Mouse (Mus musculus) kidney, postnatal 4 days (tissue): ENCODE results near the gene Gabrg3.
A peak's percentile ranks its signal among the peaks of the same experiment; 100 is the strongest.

Experiments
- DNase-seq, 2 experiments: peaks; one replicate each; pipeline ENCODE4 v3.0.0; 2021; ENCODE audit warnings: mixed read lengths in 2 of 2

The Gabrg3 gene

DNA sequence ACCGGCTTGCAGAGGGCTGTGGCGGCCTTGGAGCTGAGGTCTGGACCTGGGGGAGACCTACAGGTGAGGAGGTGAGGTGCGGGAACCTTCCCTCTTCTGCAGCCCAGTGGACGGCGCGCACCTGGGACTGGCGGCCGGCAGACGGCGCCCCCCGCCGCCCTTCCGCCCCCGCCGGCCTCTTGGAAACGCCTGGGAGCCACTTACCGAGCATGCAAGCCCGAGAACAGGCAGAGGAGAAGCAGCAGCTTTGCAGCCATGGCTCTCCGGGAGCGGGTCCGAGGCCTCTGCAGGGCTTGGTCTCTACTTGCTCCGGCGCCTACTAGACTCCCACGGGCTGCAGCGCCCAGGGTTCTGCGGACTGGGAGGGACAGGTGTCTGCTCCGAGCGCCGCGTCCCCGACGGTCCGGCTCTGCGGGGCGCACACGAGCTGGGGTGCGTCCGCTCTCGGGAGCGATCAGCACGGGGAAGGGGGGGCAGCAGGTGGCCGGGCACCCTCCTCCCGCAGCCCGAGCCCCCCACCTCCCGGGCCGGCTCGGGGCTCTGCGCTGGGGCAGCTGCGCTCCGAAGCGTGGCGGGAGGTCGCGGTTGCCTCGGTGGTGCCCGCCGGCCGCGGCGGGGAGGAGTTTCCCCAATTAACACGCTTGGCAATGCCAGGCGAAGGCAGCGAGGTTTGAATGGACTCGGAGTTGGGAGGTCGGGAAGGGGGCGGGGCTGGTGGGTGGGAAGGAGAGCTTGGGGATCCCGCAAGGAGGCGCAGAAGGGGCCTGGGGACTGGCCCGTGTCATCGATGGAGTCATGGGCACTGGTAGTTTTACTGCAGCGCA lies at the start of gene Gabrg3:
Gene Gabrg3 (minus strand): TSS at position 672 of the 824 bp plus-strand sequence.
- peak; percentile 45 to 60 for DNase-seq

DNA sequence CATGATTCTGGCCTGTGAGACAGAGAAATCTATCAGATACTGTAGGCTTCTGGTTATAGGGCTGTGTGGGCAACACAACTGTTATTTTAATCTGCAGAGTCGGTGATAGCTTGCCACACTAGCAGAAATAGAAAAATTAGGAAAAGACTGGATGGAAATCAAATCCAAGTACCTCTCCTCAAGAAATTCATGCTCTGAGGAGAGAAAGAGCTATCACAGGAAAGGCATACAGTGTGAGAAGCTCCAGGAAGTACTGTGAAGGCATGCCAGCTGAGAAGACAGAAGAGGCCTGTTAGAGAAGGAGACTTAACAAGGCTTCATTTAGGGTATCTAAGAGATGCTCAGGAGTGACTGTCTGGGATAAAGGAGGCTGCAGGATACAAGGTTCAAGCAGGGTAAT lies 35.7 kb upstream of the Gabrg3 start:
- DNase-seq = no peak

DNA sequence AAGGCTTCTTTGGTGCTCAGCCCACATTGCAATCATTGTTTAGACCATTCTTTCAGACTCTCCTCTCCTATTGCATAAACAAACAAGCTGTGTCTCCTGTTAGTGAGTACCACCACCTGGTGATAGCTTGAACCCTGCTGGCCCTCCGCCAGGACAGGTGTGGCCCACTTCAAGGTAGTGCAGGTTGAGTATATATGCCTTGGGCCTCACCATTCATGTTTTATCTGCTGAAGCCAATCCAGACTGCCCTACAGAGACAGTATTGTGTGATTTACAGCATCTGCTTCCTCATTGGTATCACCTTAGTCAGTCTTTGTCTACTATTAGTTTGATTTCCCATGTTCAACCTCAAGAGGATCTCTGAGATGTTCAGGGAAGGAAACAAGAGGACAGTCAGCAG lies 34.1 kb upstream of the Gabrg3 start:
- DNase-seq = no peak

DNA sequence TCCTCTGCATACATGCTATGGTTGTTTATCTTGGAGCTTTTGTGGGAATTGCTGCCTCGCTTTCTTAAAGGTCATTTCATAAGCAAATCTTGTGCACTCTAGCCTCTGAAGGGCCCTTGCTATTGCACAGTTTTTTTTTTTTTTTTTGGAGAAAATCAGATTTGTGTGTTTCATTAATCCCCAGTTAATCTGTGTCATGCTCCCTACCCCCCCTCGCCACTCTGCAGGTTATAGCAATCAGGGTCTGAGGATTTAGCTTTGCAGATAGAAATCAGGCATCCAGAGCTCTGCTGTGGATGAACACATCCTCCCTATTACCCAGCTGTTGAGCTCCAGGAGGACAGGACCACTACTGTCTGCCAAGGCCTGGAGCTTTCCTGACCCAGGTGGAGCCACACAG lies 32.4 kb upstream of the Gabrg3 start, which contains the start of gene Gabrb3:
Gene Gabrb3 (plus strand): TSS at position 301 of the 400 bp plus-strand sequence.
- DNase-seq = no peak

DNA sequence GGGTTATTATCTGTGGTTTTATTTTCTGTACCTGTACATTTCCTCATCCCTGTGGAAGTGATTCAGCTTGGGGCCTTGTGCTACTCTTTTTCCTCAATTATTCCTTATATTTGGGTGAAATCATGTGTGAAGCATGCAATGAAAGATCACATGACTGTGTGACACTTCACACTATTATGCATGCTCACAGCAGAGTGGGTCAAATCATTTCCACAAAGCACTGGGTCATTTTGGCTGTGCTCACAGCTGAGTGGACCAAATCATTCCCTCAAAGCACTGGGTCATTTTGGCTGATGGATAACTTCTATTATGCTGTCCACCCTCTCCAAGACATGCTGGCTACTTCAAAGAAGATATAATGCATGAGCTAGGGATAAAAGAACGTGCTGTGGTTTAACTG lies 25.9 kb upstream of the Gabrg3 start:
- DNase-seq = no peak

DNA sequence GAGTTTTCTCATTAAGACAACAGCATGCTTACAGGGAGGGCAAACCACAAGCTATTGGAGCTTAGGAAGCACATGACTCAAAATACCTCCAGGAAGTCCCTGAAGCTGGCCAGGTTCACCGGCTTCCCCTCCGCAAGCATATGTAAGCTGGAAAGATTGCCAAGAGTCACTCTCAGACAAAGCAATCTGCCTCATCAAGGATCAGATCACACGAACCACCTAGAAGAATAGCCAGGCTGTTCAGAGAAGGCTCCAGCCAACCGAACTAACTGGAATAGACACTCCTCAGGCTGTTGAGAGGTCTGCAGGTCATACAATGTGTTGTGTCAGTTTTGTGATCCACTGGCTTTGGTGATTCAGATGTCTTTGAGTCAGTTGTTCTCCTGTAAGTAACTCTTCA lies 24.2 kb upstream of the Gabrg3 start:
- no peak for DNase-seq

DNA sequence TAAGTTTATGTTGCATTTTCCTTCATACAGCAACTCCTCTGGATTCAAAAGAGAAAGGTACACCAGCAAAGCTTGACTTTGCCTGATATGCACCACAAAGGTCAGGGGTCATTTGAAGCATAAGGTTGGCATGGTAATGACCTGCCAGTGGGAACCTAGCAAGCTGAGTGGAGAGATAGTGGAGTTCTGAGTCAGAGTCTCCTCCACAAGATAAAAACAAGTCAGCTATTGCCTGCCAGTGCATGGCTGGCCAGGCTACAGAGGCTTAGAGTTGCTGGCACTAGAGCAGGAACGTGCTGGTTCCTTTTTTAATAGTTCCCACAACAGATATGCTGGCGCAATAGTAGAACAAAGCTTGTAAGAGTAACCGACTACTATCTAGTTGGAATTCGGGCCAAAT lies 6.6 kb upstream of the Gabrg3 start:
- DNase-seq = no peak

DNA sequence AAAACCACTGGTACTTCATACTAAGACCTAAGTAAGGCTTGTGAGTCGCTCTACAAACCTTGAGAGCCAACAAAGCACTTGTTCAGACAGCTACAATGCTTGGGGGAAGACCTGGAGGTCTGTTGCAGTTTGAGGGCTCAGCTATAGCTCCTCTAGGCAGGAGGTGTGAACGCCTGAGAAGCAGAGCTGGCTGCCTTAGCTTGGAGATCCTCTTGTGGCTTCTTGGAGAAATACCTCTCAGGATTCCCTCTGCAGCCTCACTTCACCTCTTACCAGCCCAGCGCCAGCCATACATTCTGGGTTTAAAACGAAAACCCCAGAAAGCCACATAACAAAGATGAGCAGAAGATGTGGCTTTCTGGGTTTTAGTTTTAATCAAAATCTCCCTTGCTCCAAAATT lies 3.1 kb upstream of the Gabrg3 start:
- no peak for DNase-seq

DNA sequence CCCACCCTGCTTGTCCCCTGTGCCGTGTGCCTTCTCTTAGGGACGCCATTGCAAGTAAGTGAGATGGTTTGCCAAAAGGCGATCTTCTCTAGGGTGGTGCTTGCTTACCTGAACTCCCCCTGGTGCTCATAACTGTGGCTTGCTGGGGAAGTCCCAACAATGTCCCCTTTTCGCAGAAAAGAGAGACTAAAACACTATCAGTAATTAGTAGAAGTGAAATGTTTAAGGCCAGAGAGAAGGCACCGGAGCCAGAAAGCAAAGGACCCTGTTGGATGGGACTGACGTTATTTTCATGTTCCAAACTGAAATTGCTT lies 310 bp upstream of the Gabrg3 start:
- DNase-seq = no peak

DNA sequence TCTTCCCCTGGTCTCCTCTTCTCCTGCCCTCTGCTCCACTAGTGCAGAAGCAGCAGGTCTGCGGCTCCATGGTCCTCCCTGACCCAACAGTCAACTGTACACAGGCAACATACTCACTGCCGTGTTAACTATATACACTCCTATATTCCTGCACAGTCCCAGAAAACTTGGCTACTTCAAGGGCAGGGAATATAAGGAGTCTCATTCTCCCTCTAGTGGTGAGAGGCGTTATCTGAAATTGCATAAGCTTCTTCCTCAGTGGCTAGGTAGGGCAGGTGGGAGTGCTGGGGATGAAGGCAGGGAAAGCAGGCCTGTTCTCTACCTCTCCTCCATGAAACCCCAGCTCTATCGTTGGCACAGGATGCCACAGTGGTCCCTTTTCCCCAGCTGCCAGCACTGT lies 2.9 kb downstream of the Gabrg3 start:
- DNase-seq = peak; percentile 3 to 6

DNA sequence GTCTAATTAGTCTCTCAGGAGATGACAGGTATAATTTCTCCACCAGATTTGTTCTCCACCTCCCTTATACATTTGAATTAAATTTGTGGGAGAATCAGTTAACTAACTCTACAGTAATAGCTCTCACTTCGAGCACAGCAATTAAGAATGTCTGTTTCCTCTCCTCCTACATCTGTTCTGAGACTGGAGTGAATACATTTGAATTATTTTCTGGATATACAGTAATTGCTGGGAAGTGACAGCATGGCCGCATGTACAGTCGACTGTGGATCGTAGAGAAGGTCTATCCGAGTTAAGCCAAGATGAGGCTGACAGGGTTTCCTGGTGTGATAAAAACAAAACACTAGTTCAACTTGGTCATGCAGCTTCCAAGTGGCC lies 21.0 kb downstream of the Gabrg3 start:
- no peak for DNase-seq

DNA sequence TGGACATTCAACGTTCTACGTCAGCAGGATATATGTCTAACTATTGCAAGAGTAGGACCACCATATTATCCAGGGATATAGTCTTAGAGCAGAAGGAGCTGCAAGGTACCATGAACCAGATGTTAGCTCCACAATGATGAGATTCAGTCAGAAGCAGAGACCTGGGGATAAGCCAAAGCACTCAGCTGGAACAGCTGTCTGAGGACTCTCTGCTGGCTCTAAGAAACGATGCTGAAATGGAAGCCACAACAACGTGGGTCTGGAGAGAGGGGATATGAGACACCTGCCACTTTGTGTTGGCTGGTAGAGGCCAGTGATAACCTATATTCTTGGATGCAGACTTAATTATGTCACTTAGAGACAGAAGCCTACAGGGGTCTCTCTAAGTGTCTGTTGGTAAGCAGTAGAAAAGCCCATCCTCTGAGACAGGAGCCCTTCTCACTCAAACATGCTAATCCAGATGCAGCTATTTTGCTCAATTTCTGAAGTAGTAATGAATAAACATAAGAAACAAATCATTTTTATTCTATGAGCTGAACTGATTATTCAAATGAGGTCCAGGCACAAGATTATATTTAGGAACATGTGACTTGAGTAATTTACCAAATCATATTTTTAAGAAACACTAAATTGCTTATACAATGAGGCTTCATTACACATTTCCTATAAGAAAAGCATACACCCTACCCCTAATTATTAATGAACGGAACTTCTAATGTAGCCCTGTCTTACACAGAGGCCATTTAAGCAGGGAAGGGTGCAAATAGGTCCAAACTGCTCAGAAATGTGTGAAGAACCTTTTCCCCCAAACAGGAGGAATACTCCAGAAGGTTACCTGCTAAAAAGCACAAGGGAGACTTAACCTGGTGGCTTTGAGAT lies 21.6 kb downstream of the Gabrg3 start:
- DNase-seq = no peak

DNA sequence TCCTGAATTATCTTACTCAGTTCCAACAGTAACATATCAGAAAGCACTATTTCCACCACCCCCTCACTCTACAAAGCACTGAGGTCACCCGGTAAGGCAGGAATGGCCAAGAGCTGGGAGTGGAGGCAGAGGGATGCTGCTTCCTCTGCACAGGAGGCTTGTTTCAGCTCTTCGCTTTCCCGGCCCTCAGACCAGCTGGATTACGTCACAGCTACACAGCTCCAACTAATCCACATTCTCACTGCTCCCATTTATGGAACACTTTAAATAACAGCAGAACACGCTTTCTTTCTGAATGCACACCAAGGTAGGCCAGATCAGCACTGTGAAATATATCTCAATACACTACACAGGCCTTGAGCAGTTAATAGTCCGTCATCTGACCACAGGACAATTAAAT lies 23.2 kb downstream of the Gabrg3 start:
- peak in 1 of 2 experiments; percentile 14 for DNase-seq

DNA sequence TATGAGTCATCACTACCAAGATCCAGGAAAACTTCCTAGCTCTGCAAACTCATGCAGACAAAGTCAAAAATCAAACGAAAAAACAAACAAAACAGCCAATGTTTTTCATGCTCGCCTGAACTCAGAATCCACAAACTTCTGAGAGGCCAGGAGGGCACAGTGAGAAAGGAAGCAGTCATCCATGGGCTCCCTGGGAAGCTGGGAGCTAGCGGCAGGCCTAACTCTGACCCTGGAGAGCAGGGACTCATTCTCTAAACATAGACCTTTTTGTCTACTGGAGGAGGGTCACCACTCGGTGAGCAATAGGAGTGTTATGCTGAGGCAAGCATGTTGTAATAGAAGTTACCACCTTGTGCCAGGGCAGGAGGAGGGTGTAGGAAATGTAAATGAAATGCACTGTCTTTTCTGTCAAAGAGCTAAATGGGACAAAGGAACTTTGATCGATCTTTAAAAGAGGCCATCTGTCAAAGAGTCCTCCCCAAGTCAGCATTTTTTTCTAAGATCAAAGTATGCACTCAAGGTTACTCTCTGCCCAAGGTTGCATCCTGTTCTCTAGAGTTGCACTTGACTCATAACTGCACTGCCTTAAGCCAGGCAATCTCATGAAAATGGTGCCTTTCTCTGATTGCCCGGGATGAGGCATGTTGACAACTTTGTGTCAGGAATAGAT lies 29.0 kb downstream of the Gabrg3 start:
- DNase-seq = peak in 1 of 2 experiments; percentile 4

DNA sequence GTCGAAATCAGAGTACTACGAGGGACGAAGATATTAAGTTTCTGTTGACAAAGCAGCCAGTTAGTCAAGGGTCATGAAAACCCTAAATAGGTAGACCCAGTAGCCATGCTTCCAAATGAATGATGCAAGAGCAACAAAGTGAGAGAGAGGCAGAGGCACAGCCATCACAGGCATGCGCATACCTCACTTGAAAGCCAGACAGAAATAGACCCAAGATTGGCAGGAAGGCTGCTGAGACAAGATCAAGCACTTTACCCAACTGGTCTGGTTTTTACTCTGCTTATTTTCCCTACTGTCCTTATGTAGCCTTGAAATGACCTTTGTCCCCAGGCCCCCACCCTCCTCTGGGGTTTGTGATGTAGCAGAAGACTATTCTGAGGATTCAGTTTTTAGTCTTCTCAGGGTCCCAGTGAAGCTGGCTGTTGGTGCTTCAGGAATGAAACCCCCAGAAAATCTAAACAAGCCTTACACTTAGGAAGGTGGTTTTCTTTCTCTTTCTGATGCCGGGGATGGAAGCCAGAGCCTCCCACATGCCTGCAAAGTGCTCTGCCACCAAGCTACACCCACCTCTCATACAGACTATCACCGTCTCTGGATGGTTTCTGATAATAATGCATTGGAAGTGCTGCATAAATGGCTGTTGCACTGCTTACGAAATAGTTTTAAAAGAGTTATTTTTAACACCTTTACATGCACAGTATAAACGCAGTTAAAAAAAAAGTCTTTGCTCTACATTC lies 30.3 kb downstream of the Gabrg3 start:
- DNase-seq = no peak

DNA sequence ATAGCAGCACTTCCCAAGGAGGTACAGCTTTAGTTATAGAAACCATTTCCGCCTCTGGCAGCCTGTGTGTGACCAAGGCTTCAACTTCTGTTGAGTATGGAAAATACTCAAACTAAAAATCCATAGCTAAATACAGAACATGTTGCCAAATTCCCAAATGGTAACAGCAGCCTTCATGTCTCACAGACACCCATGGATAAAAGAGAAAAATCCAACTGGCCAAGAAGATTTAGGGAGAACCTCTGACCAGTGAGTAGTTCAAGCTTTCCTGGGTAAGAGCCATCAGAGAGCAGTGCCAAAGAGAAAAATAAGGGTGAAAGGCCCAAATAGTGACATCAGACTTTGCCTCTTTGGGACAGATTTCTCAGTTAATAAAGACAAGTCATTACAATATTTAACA lies 38.2 kb downstream of the Gabrg3 start:
- no peak for DNase-seq

DNA sequence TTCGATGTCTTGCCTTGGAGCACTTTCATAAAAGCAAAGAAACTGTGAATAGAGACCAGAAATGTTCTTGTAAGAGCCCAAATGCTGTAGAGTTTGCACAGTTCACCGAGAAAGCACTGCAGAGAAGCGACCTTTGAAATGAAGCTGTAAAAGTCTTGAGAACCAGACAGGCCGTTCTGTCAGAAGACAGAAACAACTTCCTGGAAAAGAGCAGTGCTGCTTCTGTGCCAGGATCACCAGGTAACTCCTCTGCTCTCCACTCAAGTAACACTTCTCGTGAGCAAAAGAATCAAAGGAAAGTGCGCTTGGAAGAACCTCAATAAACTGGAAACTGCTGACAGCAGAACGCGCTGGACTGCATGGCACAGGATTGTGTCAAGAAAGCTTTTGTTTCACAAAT lies 45.1 kb downstream of the Gabrg3 start:
- DNase-seq = no peak

DNA sequence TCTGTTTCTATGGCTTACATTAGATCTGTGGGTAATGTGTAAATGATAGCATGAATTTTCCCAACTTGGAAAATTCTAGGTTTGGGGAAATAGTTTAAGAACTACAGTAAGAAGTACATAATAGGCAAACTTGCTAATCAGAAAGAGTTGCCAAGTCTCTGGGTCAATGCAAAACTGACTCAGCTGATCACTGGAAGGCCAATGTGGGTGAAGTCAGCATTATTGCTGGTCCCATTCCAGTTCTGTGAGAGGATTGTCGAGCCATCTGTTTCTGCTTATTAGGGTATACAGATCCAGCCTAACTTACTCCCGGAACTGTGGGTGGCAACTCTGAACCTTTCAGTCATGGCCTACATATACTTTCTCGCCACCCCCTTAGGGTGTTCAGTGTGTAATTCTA lies 55.8 kb downstream of the Gabrg3 start:
- no peak for DNase-seq

DNA sequence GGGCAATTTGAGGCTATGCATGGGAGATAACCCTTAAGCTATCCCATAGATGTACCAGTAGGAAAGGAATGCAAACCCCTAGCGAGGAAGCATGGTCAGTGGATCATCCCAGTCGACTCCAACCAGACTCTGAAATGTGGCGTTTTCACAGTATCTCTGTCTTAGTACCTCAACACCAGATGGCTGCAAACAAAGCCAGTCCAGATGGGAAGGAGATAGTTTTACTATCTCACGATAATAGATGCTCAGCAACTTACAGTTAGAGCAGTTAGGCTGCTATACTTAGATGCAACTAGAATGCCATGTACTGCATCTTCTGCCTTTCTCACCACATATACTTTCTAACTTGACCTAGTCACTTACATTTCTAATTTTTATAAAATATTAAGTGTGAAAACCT lies 56.7 kb downstream of the Gabrg3 start:
- no peak for DNase-seq

DNA sequence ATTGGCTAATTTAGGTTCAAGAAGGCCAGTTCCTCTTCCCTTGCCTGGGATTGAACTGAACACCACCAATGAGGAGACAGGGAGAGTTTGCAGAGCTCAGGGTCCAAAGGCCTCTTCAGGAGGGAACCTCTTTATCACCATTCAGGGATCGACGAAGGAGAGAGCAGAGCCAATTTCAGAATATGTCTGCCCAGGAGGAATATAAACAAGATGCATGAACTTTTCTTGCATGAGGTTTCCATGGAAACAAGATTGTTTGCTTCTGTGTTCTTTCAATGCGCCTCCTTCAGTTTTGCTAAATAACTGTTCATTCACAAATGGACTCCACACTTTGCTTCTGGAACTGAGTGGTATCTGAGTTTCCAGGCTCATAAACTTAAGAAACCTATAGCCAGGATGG lies 62.5 kb downstream of the Gabrg3 start:
- DNase-seq = no peak

DNA sequence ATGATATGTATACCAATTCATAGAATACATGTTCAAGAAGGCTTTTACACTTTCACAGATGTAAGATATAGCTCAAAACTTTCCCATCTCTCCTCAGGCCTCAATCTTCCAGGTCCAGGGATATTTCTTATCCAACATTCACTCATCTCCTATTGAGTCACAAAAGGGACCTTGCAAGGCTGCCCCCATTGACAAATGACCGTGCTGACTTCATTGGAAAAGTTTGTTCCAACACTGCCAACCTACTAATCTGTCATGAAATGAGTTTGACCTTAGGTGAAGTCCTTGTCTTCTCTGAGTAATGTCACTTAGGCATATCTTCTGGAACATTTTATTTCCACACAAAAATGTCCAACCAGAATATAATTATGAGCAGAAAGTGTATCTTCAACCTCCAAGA lies 64.9 kb downstream of the Gabrg3 start:
- no peak for DNase-seq

DNA sequence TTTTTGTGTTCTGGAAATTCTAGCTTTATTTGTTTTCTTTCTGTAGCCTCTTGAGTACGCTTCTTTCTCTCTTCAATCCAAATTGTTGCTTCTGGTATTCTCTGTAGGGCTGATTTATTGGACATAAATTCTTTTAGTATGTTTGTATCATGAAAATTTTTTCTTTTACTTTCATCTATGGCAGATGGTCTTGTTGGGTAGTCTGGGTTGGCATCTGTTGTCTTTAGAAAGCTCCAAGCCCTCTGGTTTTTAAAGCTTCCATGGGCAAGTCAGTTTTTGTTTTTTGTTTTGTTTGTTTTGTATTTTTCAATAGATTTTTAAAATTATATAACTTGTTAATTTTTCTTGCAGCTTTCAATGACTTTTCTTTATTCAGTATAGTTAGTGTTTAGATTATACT lies 72.0 kb downstream of the Gabrg3 start:
- DNase-seq = no peak

DNA sequence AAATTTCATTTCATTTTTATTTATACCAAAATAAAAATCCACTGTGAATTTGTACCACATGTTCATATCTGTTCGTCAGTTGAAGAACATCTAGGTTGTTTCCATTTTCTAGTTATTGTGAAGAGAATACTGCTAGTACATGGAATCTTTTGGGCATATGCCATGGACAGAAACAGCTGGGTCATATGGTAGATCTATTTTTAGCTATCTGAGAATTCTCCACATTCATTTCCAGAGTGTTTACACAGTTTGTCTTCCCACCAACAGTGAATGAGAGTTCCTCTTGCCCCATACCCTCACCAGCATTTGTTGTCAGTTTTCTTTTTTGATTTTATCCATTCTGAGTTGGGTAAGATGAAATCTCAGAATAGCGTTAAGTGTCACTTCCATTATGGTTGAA lies 75.0 kb downstream of the Gabrg3 start:
- no peak for DNase-seq
